ENCODE assay signal across 14 mouse cellular contexts in genomic region chr15:32433833-32434155, GRCm38 (mm10).
A peak's percentile ranks its signal among the peaks of the same experiment; 100 is the strongest.
DNase-seq lines count a peak whose midpoint lies in the region; ATAC-seq and TF ChIP-seq lines count a peak whose summit lies in the region.
"Had no signal": no experiment of that assay in that cellular context is flagged by ENCODE, and none has a peak within 500 bp of the region (broad histone marks: within the 10 kb centered on the region; RNA-seq: fewer than 3 reads in every experiment).

No protein-coding gene starts in this region.

- no peak overlapping the region for H3K4me2 ChIP-seq in embryonic facial prominence, embryonic 14.5 days (ENCODE audit: low read depth, low read length)
- no peak overlapping the region for H3K4me2 ChIP-seq in hindbrain, embryonic 14.5 days (replicated peaks)
- H3K4me2 ChIP-seq in midbrain, embryonic 15.5 days, result no peak overlapping the region

- no peaks in the 10 kb centered on the region for H3K36me3 ChIP-seq in embryonic facial prominence, embryonic 14.5 days (ENCODE audit: control insufficient read depth, insufficient read depth, low read length)
- H3K36me3 ChIP-seq in hindbrain, embryonic 14.5 days (replicated peaks; ENCODE audit: control insufficient read depth, insufficient read depth), result no peaks in the 10 kb centered on the region
- H3K36me3 ChIP-seq in midbrain, embryonic 15.5 days (replicated peaks), result no peaks in the 10 kb centered on the region
- H3K36me3 ChIP-seq: G1E had no signal

- intact Hi-C loops in gastrocnemius, postnatal 14 days (cut with DNase I; ENCODE audit: low total_unique reads), result no loop called here

- DNase-seq in layer of hippocampus, adult 2 months (ENCODE audit: low spot score in 2 of 2), result no peak
- DNase-seq in layer of hippocampus, postnatal 10 days (ENCODE audit: low spot score in 2 of 2), result no peak
- DNase-seq in embryonic facial prominence, embryonic 14.5 days (ENCODE audit: low spot score), result no peak
- DNase-seq in hindbrain, embryonic 14.5 days (ENCODE audit: low spot score), result no peak
- no peak for DNase-seq in gastrocnemius, postnatal 14 days
- DNase-seq: adrenal gland, postnatal 36 days; cerebellum, adult 11-12 months; kidney, adult 11 months; liver, postnatal 0 days; lung, postnatal 4 days; thymus, adult 18-20 months had no signal

- no peak overlapping the region for H3K9ac ChIP-seq in embryonic facial prominence, embryonic 14.5 days (ENCODE audit: low read depth, low read length)
- no peak overlapping the region for H3K9ac ChIP-seq in hindbrain, embryonic 14.5 days
- no peak overlapping the region for H3K9ac ChIP-seq in midbrain, embryonic 15.5 days
- H3K9ac ChIP-seq: liver, postnatal 0 days had no signal

- no peaks in the 10 kb centered on the region for H3K9me3 ChIP-seq in embryonic facial prominence, embryonic 14.5 days (ENCODE audit: control insufficient read depth, low read length)
- H3K9me3 ChIP-seq in hindbrain, embryonic 14.5 days (ENCODE audit: control insufficient read depth, low read length), result no peaks in the 10 kb centered on the region
- H3K9me3 ChIP-seq in midbrain, embryonic 15.5 days, result no peaks in the 10 kb centered on the region
- H3K9me3 ChIP-seq: G1E had no signal

- H3K4me3 ChIP-seq in layer of hippocampus, adult 2 months, result no peak overlapping the region
- H3K4me3 ChIP-seq in embryonic facial prominence, embryonic 14.5 days (ENCODE audit: low read depth, low read length), result no peak overlapping the region
- H3K4me3 ChIP-seq in hindbrain, embryonic 14.5 days (replicated peaks; ENCODE audit: low read length), result no peak overlapping the region
- no peak overlapping the region for H3K4me3 ChIP-seq in midbrain, embryonic 15.5 days

- H3K4me1 ChIP-seq in embryonic facial prominence, embryonic 14.5 days (ENCODE audit: control insufficient read depth, insufficient read depth, low read length), result peaks cover 22% of the 10 kb centered on the region; the same call in 1 of the 2 replicates
- H3K4me1 ChIP-seq in hindbrain, embryonic 14.5 days (replicated peaks; ENCODE audit: control insufficient read depth, insufficient read depth, low read length), result 0 out of 2 replicates have a peak, but pooled peaks cover 3% of the 10 kb centered on the region
- 0 out of 2 replicates have a peak, but pooled peaks cover 2% of the 10 kb centered on the region for H3K4me1 ChIP-seq in midbrain, embryonic 15.5 days

- no peak for TF ChIP-seq CTCF in layer of hippocampus, adult 2 months (conservative IDR thresholded peaks at IDR 0.05)

- H3K27ac ChIP-seq in layer of hippocampus, adult 2 months, result peak overlapping the region; percentile 75; the same call in 1 of the 2 replicates
- peak overlapping the region; percentile 77; the same call in 1 of the 2 replicates for H3K27ac ChIP-seq in embryonic facial prominence, embryonic 14.5 days (replicated peaks; ENCODE audit: low read depth, low read length)
- no peak overlapping the region for H3K27ac ChIP-seq in hindbrain, embryonic 14.5 days
- no peak overlapping the region for H3K27ac ChIP-seq in midbrain, embryonic 15.5 days

- no peak for ATAC-seq in embryonic facial prominence, embryonic 14.5 days (ENCODE audit: low read depth)
- 0 out of 2 replicates have a peak, but pooled peaks have one; percentile 55 for ATAC-seq in hindbrain, embryonic 14.5 days (ENCODE audit: low FRiP score)
- peak; percentile 76; the same call in 1 of the 2 replicates for ATAC-seq in midbrain, embryonic 15.5 days (replicated peaks)
- no peak for ATAC-seq in monocyte, adult 5-6 weeks (replicated peaks; ENCODE audit: insufficient number of reproducible peaks, low FRiP score, low TSS enrichment, poor library complexity, severe bottlenecking)
- ATAC-seq: liver, postnatal 0 days had no signal

- no peaks in the 10 kb centered on the region for H3K27me3 ChIP-seq in embryonic facial prominence, embryonic 14.5 days (replicated peaks; ENCODE audit: control insufficient read depth, insufficient read depth, low read length)
- H3K27me3 ChIP-seq in hindbrain, embryonic 14.5 days (ENCODE audit: control insufficient read depth, insufficient read depth, low read length), result no peaks in the 10 kb centered on the region
- no peaks in the 10 kb centered on the region for H3K27me3 ChIP-seq in midbrain, embryonic 15.5 days (replicated peaks)

Comparison
In these comparisons a context has a peak if more than half of its experiments do, and no peak if none do; other contexts are left out.
1. H3K27ac ChIP-seq: peak in layer of hippocampus, adult 2 months (single experiment) and embryonic facial prominence, embryonic 14.5 days (single experiment); none in hindbrain, embryonic 14.5 days (single experiment) and midbrain, embryonic 15.5 days (single experiment).
2. ATAC-seq: peak in hindbrain, embryonic 14.5 days (single experiment) and midbrain, embryonic 15.5 days (single experiment); none in embryonic facial prominence, embryonic 14.5 days (single experiment) and monocyte, adult 5-6 weeks (single experiment).